Mouse (Mus musculus) neural tube, embryonic 10.5 days (tissue): ENCODE measurements around the gene Serpinf2.
"Not testable (repeated sequence)": the region's sequence is repeated elsewhere in the genome, so short reads cannot be mapped to it uniquely, and the experiment has no call there.

ENCODE experiments used
- DNase-seq: peaks from one replicate; pipeline ENCODE4 v3.0.0-alpha.2; 2017; ENCODE audit warnings: low spot score; ENCODE audit errors: extremely low spot score

Serpinf2 gene

DNA sequence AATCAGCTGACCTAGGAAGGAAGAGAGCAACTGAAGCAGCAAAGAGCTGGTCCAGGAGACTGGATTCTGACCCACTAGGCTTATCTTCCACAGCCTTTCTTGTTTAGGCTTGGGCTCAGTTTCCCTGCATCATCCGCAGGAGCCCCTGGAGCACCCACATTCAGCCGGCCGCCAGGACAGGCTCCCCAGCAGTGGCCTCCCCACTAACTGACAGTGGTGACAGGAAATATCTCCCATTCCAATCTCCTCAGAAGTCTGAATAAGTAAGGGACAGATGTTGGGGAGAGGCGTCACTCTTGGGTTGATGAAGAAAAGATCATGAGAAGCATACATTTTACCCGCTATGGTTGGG, 20.3 kb upstream of the Serpinf2 start:
- no peak for DNase-seq

DNA sequence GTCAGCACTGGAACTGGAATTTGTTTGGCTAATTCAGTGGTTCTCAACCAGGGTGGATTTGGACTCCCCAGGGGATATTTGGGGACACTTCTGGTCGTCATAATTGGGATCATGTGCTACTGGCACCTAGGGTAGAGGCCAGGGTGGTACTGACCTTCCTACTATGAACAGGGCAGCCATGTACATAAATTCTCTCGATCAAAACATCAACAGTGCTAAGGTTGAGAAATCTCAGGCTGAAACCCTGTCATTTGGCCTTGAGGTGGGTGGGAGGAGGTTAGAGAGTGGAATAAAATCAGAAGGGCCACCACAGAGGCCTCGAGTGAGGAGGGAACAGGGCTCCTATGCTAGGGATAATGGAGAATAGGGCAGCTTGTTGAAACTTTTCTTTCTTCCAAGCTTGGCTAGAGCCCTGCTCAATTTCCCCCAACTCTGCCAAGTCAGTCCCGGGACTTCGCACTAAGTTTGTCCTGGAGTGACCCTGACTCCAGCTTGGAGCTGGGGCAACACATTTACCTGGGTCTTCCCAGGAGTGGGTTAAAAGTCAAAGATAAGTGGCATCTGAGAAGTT, 19.8 kb upstream of the Serpinf2 start:
- DNase-seq: no peak

DNA sequence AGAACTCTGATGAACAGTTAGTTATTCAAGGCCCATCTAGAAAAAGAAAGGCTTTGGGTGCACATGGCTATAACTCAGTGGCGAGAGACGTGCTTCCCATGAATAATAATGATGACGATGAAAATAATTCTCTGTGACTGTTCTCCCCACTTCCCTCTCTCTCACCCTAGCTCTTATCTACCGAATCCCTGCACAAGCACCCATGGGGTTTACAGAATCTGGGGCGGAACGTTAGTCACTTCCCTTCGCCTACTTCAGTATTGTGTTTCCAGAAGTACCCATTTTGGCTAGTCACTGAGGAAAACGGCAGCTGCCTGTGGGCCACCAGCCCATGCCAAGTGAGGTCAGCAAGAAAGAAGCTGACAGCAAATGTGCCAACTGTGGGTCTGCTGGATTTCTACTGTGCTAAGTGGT, 19.2 kb upstream of the Serpinf2 start:
- no peak for DNase-seq

DNA sequence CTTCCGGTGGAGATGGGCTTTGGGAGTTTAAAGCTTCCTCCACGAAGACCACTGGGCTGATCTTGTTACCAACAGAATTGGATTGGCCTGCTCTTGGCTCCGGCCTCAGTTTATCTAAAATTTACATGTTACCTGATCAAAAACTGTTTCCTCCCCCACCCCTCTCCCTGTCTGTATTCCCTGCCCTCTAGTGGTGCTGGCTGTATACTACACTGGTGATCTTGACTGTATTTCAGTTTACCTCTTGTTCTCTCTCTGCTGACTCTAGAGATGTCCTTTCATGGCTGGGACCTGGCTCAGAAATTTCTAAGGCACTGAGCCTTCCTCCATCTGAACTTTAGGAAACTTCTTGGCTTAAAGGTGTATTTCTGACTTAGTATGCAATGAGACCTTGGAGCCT, 18.8 kb upstream of the Serpinf2 start:
- DNase-seq: no peak

DNA sequence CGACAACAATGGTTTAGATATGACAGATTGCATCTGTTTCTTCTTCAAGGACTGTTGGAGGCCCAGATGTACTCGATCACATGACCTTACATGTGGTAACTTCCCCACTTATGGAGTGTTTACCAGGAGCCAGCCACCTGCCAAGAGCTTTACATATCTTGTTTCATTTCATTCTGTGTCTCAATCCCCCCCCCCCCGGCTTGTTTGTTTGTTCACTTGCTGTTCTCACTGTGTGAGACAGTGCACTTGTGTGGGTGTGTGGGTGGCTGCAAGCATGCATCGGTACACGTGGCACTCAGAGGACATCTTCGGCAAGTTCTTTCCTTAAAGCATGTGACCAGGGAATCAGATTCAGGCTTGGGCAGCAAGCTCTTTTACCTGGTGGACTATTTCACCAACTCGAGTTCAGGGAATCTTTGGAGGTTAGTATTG, 17.1 kb upstream of the Serpinf2 start:
- no peak for DNase-seq

DNA sequence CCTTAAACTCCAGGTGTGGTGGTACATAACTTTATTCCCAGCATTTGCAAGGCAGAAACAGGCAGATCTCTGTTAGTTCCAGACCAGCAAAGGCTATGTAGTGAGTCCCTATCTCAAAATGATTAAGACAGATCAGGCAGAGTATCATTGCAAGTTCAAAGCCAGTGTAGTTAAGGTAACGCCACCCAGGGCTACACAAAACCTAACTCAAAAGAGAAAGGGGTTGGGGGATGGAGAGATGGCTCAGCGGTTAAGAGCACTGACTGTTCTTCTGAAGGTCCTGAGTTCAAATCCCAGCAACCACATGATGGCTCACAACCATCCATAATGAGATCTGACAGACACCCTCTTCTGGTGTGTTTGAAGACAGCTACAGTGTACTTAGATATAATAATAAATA, 16.6 kb upstream of the Serpinf2 start:
- DNase-seq: not testable (repeated sequence)

DNA sequence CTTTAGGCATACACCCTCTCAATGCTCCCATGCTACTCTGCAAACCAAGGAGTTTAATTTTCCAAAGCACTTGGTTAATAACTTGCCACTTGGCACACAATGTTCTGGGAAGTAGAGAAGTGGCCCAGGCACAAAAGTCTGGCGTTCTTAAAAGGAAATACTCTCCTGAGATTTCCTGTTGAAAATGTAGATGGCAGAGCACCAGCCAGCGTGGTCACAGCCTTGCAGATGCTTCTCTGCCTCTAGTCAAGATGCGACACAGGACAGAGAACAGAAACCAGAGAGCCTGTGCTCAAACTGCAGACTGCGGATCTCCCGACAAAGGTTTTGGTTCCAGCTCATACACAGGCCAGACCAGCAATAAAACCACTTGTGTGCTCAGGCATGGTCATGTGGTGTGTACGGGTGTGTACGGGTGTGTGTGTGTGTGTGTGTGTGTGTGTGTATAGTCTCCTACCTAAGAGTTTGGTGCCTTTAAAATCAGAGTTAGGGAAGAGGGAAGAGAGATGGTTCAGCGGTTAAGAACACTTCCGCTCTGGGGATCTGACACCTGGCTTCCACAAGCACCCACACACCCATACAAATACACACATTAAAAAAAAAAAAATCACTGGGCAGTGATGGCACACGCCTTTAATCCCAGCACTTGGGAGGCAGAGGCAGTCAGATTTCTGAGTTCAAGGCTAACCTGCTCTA, 15.8 kb upstream of the Serpinf2 start:
- DNase-seq: no peak

DNA sequence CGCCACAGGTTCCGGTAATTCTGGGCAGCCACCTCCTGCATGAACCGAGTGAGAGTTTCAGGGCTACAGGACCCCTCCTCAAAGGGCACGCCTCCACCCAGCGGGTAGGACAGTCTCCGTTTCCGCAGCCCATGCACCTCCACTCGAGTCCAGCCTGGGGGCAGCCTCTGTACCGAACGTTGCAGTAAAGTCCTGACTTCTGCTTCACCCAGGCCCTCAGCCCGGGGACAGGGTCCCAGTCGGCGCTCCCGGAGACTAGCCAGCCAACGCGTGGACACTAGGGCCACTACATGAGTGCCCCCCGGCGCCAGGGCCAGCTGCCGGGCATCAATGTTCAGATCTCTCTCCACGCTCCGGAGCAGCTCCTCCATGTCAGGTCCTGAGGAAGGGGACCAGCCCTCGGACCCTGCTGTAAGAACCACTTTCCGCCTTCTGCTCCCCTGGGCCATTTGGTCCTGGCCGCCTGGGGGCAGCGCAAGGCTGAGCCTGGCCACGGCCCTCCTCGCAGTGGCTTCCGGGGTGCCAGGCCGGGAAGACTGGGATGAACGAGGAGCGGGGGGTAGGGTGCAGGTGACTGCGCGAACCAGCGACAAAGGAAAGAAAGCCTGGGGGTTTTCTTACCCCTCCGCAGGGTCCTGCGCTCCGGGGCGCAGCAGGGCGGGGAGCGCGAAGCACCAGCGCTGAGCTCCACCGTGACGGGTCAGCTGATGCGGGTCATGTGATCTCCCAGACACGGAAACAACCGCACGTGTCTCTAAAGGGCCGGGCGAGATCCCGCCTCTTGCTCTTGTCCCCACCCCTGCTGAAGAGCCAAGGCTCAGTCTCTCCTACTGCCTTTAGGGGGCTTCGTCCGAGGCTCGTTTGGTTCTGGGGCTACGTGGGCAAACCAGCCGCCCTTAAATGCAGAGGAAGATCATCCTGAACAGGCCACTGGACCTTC, 14.9 kb upstream of the Serpinf2 start, which contains the start of gene Wdr81:
TSS of gene Wdr81 (minus strand) at position 727 of the 940 bp plus-strand sequence.
- peak; percentile 90 for DNase-seq

DNA sequence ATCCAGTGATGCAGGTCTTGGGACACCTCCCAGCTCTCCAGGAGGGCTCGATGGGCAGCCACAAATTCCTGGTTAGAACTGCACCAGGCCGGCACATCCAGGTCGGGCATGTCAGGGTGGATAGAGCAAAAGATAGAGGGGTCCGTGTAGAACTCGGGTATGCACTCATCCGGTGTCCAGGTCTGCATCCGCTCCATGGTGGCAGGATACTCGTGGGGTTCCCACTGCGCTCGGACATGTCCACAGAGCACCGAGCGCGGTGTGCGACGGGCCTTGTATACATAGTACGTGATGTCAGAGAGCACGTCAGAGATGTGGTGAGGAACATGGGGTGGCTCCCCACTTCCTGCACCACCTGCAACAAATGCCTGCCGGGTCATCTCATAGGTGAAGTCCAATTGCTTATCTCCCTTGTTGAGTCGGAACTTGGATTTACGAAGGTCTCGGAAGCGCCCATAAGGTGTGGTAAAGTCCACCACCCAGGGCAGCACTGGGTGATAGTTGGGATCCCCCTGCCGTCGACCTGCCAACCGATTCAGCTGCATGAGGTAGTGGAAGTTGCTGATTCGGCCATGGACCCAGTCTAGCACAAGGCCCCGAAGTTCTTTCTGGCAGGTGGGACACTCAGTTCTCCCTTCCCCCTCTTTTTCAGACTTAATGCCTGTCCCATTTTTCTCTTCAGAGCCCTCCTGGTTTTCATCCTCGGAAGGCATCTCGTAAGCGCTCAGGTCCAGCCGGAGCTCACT, 13.6 kb upstream of the Serpinf2 start:
- no peak for DNase-seq

DNA sequence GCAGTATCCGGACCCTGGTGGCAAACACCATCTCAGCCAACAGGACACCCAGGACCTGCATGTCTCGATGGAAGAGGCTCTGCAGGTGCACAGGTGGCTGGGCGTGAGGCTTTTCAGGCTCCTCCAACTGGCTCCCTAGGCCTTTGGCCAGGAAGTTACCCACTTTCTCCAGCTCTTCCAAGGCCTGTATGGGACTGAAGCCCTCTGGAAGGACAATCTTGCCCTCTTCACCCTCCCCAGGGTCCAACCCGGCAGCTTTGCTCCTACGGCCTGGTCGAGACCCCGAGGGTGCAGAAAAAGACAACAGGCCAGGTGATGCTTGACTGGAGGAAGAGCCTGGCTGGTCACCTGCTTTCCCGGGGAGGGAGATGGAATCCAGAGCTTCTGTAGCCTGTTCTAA, 12.7 kb upstream of the Serpinf2 start:
- no peak for DNase-seq

DNA sequence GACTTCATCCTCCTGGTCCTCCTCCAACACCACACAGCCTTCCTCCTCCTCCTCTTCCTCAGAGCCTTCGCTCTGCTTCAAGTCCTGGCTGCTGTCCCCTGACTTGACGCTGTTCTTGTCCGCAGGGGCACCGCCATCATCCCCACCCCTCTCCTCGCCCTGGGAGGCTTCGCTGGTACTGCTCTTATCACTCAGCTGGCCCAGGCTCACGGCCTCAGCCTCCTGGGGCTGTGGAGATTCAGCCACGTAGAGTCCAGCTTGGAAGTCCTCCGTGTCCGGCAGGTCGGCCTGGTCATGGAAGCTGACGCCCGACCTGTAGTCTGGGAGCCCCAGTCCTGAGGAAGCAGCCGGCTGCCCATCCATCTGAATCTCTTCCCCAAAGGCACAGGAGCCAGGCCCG, 11.5 kb upstream of the Serpinf2 start:
- DNase-seq: no peak

DNA sequence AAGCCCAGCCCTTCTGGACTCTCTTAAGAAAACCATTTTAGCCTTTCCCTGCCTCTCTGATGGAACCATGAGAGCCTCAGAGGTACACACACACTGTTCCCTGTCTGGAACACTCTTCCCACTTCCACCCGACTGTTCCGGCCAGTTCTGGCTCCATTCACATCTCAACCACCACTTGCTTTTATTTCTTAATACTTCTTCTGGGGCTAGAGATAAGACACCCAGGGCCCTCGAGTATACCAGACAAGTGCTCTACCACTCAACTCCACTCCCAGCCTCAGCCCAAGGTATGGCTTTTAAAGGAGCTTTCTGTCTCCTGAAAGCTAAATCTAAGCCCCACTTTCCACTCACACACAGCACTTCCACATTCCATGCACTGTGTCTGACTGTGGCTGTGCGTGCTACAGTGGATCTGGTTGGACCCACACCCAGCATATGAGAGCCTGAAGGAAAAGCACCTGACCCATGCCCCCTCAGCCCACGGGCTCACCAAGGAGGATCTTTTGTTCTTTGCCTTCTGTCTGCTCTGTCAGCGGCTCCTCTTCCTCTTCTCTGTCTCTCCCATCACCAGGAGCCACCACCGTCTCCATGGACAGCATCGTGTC, 11.0 kb upstream of the Serpinf2 start:
- DNase-seq: no peak

DNA sequence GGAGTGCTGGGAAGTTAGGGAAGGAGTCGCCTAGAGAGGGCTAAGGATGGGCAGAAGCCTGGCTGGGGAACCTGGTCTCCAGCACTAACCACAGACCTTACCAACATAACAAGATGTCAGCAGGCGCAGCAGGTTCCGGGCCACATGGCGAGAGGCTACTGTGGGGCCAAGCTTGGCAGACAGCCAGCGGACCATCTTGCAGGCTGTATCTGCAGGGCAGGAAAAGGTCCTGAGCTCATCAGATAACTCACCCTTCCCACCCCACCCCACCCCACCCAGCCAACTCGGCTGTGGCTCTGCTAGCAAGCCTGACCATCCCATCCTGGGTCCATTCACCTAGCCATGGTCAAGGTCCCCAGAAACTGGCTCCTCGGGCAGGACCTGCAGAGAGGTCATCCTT, 10.3 kb upstream of the Serpinf2 start:
- DNase-seq: no peak

DNA sequence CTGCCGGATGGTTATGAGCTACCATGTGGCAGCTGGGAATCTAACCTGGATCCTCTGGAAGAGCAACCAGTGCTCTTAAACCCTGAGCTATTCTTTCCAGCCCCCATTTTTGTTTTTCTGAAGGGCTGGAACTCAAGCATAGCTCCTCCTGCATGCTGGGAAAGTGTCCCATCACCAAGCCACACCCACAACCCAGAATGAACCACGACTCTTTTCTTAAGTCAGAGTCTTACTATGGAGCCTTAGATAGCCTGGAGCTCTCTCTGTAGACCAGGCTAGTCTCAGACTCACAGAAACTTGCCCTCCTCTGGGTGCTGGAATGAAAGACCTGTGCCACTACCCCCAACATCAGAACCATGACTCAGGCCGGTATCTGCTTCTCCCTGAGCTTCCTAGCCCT, 9.2 kb upstream of the Serpinf2 start:
- no peak for DNase-seq

DNA sequence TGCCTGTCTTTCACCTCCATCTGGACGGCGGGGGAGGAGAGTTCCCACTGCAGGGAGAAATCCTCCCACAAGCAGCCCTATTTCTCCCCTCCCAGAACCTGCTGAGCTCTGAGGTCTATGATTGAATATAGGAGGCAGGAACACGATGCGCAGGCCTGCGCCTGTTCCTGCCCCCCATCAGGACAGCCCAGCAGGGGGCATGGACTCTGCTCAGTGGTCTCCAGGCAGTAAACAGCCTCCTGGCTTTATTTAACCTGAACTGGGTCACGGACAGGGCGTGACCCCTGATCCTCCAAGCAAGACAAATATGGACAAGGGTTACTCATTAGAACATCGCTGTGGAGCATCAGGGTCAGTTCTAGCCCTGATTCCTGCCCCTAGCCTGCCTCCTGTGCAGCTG, 4.3 kb upstream of the Serpinf2 start:
- no peak for DNase-seq

DNA sequence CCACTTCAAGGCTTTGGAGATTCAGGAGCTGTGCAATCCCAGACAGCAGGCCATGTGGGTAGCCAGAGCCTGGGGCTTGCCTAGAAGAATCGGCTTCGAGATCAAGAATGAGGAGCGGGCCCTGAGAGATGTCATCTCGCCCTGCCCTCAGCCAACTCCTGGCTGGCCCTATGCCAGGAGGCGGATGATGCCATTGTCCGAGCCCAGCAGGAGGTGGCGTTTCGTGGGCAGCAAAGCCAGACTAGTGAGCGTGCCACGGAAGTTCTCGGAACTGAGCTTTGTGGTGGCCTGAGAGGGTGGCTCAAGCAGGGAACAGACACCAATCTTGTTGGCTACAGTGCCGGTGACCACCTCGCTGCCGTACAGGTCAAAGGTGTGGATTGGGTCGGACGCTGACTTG, 2.2 kb upstream of the Serpinf2 start:
- DNase-seq: no peak

DNA sequence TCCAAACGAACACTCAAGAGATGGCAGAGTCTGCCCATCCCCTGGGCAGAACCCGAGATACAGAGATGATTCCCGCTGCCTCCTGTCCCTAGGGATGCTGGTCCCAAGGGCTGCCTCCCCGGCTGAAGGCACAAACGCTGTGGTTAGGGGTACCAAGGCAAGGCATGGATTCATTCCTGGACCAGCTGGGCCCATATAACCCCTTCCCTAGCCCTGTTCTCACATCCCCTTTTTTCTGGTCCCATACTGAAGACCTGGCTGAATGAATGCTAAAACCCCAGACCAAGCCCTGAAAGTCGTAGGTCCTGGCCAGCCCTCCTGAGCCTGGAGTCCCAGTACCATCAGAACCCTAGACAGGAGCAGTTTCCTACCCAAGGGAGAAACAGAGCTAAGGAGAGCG, 1.6 kb upstream of the Serpinf2 start:
- DNase-seq: no peak

DNA sequence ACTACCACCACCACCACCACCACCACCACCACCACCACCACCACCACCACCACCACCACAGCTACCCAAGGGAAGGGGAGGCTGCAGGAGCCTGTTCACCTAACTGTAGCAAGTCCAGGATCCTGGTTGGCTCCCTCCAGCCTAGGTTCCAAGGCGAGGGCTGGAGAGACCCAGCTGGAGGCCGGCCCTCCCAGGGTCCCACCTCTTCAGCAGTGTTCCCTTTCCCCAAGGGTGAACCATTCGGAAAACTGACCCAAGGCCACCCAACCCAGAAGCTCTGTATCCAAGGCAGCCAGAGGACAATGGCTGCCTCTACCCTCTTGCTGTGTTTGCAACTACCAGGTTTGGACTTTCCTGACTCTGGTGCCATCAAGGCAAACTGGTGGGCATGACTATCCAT, 560 bp upstream of the Serpinf2 start:
- no peak for DNase-seq

DNA sequence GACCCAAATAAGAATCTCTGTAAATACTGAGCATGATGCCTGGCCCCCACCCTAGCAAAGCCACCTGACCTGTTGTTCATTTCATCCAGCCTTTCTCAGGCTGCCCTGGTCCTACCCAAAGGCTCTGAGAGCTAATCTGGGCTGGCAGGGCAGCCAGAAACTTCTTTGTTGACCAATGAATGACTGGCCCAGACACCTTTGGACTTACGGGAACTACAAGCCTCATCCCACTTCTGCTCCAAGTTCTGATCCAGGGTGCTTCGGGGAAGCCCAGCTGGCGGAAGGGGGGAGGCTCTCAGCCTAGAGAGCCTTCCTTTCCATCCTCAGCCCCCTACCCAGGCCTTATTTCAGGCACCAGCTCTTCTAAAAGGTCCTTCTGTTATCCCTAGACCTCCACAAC, 587 bp downstream of the Serpinf2 start:
- no peak for DNase-seq

DNA sequence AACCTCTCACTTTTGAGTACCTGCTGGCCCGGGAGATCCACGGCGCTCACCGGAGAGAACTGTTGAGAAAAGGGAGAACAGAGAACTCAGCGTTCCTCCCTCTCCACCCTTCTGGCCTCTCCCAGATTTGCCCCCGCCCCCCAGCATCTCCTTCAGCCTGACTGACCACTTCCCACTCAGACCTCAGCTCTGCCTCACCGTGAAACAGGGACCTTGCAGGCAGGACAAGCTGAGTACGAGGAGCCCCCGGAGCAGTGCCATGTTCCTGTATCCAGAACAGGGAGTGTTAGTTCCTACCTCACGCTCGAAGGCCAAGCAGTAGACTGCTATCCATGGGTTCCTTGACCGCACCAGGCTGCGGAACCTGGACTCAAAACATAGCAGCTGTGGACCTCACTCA, 1.2 kb downstream of the Serpinf2 start:
- no peak for DNase-seq

DNA sequence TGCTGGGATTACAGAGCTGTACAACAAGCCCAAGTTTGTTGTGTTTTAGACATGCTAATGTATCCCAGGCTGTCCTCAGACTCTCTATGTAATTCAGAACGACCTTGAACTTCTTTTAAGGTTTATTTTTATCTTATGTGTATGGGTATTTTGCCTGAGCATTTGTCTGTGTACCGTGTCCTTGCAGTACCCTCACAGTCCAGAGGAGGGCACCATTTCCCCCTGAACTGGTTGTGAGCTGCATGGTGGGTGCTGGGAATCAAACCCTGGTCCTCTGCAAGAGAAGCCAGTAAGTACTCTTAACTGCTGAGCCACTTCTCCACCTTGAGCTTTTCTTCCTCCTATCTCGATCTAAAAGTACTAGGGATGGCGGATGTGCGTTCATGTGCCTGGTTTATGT, 5.3 kb downstream of the Serpinf2 start:
- DNase-seq: no peak
